Mouse (Mus musculus): ENCODE results near the gene Cnga3.
A peak's percentile ranks its signal among the peaks of the same experiment; 100 is the strongest.

Gene Cnga3

GRCm38 (mm10) chr1:37286556-37286955, 72.3 kb downstream of the Cnga3 start:
- no peak for DNase-seq (ENCODE audit: low spot score)

- DNase-seq (ENCODE audit: low spot score) = no peak
Measured at GRCm38 (mm10) chr1:37287748-37288147, 73.5 kb downstream of the Cnga3 start.

- no peak for DNase-seq (ENCODE audit: low spot score)
Measured at GRCm38 (mm10) chr1:37288181-37288935, 74.1 kb downstream of the Cnga3 start.

DNA sequence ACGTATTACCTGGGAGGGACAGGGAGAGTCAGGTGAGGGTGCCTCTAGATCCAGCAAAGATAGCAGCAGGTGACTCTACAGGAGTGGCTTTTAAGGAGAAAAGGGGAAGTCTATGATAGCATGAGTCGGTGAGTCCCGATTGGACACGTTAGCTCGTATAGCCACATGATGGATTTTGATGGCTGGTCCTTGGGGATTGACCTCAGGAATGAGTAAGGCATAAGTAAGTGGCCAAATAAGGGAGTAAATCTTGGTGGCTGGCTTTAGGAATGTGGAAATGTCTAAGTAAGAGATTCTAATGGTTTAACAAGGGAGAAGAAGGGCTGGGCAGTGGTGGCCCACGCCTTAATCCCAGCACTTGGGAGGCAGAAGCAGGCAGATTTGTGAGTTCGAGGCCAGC, 74.7 kb downstream of the Cnga3 start:
- DNase-seq (ENCODE audit: low spot score) = no peak

DNA sequence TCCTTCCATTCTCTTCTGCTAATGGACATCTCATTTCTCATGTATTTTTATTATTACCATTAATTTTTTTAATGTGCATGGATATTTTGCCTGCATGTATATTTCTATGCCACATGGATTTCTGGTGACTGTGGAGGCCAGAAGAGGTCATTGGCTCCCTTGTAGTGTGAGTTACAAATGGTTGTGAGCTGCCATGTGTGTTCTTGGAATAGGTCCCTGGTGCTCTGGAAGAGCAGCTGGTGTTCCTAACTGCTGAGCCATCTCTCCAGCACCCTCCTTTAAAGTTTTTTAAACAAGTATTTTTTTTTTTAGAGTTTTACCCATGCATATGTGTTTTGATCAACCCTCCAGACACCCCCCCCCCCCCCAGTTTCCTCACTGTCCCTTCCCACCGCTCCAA, 82.2 kb downstream of the Cnga3 start:
- no peak for DNase-seq (ENCODE audit: low spot score)

- DNase-seq (ENCODE audit: low spot score) = no peak
Measured at GRCm38 (mm10) chr1:37298904-37299303, 84.7 kb downstream of the Cnga3 start.

GRCm38 (mm10) chr1:37299540-37300491, 85.6 kb downstream of the Cnga3 start, which contains the start of gene Inpp4a:
Gene Inpp4a (plus strand): TSS chr1:37299865.
- DNase-seq (ENCODE audit: low spot score) = peak; percentile 95

GRCm38 (mm10) chr1:37300650-37301049, 86.4 kb downstream of the Cnga3 start:
- DNase-seq (ENCODE audit: low spot score) = no peak

DNA sequence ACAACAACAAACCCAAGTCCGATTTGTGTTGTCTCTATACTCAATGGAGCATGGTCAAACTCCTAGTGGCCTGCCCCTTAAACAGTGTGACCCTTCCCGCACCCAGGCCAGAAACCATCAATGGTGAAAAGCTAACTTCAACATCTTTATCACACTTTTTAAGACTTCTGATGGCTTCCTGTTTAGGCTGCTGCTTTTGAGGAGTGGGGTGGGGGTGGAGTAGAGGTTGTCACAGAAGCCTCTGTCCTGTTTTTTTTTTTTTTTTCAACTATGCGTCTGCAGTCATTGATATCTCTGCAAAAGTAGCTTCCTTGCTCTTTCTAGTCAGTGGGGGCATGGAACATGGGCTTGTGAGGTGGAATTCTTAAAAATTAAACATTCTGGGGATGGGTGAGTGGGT, 88.6 kb downstream of the Cnga3 start:
- DNase-seq (ENCODE audit: low spot score) = no peak

- no peak for DNase-seq (ENCODE audit: low spot score)
Measured at GRCm38 (mm10) chr1:37305691-37306287, 91.6 kb downstream of the Cnga3 start.

- DNase-seq (ENCODE audit: low spot score) = no peak
Measured at GRCm38 (mm10) chr1:37307586-37307985, 93.4 kb downstream of the Cnga3 start.

GRCm38 (mm10) chr1:37308021-37308742, 93.9 kb downstream of the Cnga3 start:
- DNase-seq (ENCODE audit: low spot score) = no peak

DNA sequence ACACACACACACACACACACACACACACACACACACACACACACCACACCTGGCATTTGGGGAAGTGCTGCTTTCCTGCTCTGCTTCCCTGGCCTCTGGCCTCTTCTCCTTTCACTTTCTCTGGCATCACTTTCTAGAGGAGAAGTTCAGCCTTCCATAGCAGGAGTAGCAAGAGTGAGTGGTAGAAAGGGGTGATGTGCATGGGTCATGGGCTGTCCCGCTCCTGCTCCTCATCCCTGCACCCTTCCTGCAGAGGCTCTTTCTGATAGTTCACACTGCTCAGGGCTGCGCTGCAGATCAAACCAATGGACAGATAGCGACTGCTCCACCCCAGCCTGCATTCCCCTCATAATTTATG, 94.5 kb downstream of the Cnga3 start:
- no peak for DNase-seq (ENCODE audit: low spot score)

DNA sequence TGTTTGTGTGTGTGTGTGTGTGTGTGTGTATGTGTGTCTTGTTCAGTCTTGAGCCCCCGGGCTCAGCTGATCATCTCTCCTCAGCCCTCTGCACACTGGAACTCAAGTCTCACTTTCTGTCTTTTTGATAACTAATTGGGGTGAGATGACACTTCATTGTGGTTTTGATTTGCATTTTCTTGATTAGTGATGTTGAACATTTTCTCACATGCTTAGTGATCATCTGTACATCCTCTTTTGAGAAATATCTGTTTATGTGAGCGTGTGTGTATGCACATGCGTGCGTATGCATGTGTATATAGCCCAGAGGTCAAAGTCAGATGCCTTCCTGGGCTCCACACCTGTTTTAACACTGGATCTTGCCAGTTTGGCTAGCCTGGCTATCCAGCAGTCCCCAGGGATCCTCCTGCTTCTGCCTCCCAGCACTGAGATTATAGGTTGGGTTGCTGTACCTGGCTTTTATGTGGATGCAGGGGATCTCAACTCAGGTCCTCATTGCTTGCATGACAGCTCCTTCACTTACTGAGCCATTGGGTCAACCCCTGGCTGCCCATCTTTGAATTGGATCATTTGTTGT, 95.8 kb downstream of the Cnga3 start:
- no peak for DNase-seq (ENCODE audit: low spot score)
